Mouse (Mus musculus) 3134 (cell line): Measurements from ENCODE around the gene March1.

Source experiments
- DNase-seq: peaks from one replicate; pipeline ENCODE4 v3.0.0-alpha.2; 2011; ENCODE audit warnings: low spot score; ENCODE audit not compliant: insufficient read length; ENCODE audit errors: extremely low read depth

The March1 gene

DNA sequence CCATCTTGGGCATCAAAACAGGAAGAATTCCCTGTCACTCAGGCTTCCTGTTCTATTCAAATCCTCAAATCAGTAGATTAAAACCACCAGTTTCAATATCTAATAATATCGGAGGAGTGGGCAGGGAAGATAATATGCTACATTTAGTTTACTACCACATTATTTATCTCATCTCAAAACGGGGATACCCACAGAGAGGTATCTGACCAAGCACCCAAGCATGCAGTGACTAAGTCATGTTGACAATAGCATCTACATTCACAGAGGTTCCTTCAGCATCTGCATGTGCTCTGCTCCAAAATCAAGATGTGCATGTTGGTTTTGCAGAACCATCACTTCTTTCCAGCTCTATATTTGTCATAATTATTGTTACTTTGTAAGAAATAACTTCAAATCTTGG, 364.3 kb downstream of the March1 start:
- DNase-seq: no peak

DNA sequence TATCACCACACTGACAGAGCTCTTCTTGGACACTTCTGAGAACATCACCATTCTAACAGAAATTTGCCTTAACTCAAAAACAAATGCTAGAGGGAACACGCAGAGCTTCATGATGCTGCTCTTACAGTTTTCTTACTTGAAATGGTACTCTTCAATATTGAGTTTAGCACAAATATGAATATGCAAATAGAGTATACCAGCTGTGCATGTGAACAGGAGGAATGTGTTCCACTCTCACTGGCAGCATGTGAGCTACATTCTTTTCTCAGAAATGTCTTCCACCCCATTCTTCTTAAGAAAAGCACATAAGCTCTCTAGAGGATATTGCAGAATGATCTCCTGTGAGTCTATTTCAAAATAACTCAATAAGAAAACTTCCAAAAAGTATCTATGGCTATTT, 370.0 kb downstream of the March1 start:
- DNase-seq: no peak

DNA sequence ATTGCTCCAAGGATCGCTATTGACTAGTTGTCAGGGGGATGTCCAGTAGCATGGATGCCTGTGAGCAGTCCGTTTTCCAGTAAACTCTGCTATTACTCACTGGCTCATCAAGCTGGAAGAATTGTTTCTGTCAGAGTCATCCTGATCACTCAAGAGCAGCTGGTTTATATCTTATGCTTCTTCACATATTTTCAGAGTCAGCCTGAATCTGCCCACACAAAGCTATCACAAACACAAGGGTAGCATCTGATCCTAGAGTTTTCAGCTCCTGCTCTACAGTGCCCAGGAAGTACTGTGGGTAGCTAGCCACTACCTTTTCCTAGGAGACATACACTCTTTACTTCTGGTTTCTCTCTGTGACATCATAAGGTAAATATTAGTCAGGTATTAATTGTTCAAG, 405.1 kb downstream of the March1 start:
- no peak for DNase-seq

DNA sequence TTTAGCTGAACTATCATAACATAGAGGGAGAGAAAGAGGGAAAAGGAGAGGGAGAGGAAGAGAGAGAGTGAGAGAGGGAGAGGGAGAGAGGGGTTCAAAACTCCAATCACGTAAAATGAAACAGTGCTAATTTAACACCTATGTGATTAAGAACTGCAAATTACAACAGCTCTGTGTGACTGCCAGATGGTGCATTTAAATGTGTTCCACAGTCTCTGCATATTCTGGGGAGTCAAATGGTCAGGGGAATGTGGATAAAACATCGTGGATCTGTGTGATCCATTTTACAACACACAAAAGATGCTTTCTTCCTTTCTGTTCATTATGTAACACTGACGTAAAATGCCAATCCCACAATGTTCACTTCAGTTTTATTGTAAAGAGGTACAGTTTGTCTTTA, 416.0 kb downstream of the March1 start:
- DNase-seq: no peak

DNA sequence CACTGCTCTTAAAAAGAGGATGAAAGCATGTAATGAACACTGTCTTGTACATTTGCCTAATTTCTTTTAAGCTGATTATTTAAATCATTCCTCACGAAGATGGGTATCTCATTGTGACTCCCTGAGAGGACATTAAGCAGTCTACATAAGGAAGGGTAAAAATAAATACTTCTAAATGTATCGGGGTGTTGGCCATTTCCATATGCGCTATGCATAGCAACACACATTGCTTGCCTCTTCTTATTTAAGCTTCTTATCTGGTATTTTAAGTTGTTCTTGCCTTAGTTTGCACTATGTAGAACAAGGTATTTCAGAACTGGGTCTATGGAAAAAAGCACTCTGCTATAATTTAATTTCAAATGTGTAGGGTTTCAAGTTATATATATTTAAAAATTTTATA, 416.7 kb downstream of the March1 start:
- DNase-seq: no peak

DNA sequence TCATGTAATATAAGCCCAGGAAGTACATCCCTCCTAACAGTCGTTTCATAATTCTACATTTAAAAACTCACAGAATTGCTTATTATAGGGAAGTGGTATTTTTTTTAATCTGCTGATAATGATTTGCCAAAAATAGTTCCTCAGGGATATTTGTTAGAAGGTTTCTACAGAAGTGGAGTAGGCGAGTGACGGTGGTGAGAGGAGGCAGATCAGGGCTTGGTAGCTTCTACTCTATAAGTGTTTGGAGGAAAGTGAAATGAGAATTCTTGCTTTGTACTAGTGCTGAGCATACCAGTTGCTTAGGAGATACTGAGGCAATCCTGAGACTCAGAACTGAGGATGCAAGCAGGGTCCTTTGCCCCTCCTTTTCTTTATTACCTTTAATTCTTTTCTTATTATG, 476.5 kb downstream of the March1 start:
- no peak for DNase-seq

DNA sequence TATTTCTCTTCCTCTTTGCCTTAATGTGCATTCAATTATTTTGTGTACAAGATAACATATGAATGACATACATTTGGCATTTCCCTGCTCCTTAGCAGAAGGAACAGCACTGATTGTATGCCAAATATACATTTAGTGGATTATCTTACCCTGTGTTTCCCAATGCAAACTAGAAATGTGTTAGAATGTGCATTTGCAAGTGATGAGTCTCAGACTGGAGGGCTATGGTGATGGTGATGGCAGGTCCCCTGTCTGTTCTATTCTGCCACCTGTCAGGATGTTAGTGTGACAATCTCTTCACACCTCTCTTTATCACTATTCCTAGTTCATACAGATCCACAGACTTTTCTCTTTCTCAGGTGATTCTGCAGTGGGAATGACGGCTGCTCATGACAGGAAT, 480.4 kb downstream of the March1 start:
- DNase-seq: no peak

DNA sequence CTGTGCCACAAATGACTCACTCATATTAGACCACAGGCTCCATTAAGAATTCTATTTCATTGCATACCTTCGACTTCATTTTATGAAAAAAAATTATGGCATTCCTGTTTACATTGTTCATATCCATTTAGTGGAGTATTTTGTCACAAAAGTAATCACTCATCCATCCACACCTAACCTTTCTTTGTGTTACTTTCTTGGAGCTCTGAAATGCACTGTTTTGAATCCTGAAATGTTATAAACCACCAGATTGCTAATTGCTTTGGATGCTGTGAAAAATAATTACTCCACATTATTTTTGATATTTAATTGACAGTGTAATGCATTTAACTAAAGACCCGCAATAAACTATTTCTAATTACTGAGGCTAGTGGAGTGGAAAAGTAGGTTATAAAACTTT, 501.6 kb downstream of the March1 start:
- no peak for DNase-seq

DNA sequence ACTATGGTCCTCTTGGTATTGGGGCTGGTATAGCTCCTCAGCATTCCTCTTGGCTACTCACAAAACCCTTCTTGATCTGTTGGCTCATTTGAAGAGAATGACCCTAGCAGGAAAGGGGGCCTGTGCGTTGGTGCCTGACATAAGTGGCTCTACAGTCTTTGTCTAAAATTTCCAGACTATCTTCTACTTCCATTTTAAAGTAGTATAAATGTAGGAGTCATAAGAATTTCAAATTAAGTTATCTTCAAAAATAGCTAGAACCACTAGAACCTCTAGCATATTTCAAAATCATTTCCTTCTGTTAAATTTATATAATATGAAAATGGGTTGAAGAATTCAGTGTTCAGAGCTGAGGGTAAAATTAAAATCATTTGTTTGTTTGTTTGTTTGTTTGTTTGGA, 541.9 kb downstream of the March1 start:
- DNase-seq: no peak

DNA sequence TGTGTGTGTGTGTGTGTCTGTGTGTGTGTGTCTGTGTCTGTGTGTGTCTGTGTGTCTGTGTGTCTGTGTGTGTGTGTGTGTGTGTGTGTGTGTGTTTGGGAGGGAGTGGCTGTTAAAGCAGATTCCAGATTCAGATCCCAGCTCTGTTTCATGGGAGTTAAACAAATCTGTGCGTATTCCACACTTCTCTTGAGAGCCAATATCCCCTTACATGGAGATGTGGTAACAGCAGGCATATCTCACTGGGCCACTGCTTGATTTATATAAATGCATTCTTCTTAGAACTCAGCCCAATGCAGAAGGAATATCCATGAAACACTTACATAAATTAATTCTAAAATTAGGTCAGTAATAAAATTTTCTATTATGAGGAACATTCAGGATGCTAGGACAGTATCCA, 549.1 kb downstream of the March1 start:
- DNase-seq: no peak

DNA sequence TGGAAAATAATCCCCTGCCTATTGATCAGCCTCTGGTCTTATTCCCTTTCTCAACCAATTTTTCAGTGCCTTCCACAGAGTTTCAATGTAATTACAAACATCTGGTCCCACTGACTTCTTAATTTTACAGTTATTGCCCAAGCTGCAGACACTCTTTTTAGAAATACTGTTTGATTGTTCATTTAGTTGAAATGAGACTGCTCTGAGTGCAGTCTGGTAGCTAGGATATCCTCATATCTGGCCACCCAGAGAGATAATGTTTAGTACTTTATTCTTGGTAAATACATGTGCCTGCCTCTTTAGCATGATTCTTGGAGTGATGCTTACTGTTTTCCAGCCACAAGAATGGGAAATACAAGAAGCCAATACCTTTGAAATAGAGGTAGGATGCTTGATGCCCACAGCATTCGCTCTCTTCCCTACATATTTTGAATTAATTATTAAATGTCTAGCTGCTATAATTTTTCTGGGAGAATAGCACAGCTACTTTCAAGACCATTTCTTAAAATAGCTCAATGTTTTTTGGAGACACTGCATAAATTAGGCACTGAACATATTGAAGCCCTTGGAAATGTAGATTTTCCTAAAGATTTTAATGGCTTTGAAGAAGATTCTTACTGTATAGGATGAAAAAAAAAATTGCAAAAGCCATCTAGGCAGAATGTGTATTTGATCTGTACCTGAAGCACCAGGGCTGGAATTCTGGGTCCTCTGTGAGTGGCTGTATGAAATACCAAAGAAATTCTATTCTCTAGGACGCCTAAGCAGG, 549.9 kb downstream of the March1 start:
- no peak for DNase-seq

DNA sequence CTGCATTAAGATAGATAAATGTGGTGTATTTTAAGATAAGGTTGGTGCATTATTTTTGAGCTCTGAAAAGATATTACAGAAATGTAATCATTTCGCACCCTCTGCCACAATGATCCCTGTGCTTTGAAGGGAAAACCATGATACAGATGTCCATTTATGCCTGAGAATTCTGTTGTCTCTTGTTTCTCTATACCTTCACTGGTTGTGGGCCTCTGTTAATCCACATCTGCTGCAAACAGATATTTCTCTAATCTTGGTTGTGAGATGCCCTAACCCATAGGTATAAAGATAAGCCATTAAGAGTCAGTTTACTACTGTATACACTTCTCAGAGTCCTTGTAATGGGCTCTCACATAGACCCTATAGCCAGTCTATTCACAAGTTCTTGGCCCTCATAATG, 561.6 kb downstream of the March1 start:
- no peak for DNase-seq

DNA sequence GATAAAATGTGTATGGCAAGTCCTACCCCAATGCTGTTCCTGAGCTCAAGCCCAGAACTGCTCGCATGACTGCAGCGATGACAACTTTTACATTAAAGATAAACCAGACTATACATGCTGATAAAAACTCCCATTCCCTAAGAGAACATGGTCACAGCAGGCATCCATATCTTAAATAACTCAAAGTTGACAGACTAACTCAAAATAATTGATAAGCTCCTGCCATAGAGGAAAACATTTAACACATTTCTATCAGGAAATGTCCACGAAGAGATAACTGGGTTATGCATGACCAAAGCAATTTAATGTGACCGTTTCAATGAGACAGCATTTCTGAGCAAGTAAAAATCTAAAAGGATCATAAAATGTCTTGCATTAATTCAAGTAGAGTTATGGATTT, 563.6 kb downstream of the March1 start:
- no peak for DNase-seq

DNA sequence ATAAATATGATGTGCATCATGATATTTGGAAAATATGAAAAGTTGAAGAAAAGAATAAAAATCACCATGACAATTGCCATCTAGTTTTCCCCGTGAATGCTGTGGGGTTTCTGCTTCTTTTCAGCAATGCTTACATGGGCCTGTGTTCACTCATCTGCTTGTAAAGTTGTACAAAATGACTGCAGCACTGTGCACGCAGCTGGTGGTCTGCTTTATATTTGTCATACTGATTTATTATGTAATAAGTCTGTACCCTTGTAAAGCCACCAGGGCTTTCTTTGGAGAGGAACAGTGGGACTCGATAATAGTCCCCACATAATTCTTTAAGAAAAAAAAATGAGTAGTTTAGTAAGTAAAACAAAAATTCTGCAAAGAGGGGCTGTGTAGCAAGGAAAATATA, 564.6 kb downstream of the March1 start:
- no peak for DNase-seq

DNA sequence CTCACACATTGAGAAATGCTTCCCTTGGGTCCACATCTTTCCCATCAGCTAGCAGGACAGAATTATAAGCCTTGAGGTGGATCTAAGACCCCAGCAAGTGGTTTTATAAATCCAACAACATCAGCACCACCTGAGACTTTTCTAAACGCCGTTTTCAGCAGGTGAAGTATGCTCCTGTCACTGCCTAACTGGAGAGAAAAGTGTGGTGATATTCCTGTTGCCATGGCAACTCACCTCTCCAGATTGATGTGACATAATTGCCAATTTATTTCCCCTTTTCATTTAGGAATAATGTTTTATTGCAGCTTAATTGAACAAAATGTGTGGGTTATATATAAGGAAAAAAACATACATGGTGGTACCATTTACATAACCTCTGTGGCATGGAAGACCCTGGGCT, 565.8 kb downstream of the March1 start:
- DNase-seq: no peak

DNA sequence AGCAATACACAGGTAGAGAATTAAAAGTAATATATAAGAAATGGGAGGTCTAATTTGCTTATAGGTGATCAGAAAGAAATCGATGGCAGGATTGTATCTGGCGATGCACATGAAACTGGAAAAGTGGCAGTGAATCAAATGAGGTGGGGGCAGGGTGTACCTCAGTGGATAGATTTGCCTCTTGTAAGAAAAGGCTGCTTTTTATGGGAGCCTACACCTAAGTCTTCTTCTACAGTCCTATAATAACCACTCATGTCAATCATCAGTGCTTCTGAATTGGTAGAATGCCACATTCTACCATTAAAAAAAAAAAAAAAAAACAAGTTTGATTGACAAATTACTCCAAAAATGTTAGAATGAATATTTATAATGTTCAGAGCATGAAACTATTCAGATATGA, 567.5 kb downstream of the March1 start:
- no peak for DNase-seq

DNA sequence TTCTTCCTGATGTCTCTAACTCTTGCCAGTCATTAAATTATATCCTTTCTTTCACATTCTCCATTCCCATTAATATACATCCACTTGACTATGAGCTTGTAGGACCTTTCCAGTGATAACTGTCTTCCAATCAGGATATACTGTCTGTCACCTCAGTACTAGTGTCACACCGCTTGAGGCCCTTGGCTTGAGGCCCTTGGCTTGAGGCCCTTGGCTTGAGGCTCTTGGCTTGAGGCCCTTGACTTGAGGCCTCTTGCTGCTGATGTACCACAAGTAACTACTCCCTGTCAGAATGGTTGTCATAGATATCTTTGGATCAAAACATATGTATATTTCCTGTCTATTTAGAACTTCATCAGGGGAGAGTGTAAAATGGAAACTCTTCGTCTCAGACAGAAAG, 576.7 kb downstream of the March1 start:
- no peak for DNase-seq

DNA sequence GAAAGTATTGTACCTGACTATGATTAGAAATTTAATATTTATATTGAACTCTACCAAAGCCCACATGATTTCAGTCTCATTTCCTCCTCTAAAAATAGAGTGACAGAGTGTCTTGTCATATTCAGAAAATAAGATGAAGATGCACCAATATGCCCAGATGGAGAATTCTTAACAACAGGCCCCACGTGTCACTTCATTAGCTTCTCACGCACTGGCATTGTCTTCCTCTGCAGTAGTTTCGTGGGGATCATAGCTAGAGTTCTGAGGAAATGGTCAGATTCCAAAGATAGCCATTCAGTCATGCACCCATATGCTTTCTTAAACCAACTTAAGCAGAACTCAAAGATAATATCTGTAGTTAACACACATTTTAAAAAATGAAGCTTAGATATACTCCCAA, 582.5 kb downstream of the March1 start:
- DNase-seq: no peak

DNA sequence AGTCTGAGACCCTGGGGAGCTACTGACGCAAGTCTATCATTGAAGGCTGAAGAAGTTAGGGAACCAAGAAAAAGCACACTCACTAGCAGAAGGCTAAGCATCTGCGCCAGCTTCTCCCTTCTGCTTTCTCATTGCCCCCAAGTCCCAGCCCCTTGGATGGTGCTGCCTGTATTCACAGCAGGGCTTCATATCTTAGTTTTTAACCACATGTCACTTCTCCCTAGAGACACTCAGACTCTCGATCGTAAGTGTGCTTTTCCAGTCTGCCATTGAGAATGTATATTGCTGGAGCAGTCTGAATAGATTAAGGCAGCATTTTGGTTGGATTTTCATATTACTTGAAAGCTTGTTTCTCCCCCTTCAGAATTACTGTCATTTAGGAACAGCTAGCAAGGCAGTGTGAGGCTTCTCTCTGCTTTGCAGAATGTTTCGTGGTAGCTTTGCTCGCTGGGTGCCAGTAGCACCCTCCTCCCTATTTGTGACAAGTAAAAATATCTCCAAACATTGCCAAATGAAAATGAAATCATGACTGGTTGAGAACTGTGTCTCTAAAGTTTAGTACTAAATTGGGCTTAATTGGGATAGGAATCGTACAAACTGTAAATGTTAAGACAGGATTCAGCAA, 586.2 kb downstream of the March1 start:
- DNase-seq: no peak

DNA sequence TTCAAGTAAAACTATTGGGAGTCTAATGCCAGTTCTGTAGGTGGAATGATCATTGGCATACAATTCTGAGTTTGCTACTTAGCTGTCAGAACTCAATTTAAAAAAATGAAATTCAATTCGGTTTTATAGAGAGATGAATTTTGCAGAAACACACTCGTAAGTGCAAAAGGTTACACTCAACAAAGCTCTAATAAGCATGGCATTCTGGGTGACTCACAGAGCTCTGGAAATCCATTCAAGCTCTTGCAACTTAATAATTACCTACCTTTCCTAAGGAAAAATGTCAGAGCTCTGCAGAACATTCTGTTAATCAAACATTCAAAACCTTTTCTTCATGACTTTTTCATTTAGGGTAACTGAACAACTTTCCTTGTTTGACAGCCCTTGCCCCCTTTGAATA, 591.9 kb downstream of the March1 start:
- no peak for DNase-seq

DNA sequence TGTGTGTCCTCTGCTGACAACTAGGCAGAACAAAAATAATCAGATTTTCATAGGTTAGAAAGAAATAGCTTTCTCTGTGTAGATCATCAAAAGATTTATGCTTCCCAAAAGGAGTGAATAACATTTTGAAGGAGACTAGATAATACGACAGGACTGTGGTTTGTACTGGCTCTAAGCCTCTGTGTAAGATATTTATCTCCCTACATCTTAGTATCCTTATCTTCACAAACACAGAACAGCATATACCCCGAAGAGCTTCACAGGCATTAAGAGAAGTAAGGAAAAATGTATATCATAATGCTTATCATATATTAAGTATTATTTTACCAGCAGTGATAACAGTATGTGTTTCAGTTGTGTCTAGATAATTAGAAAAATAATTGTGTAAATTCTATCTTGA, 592.6 kb downstream of the March1 start:
- DNase-seq: no peak

DNA sequence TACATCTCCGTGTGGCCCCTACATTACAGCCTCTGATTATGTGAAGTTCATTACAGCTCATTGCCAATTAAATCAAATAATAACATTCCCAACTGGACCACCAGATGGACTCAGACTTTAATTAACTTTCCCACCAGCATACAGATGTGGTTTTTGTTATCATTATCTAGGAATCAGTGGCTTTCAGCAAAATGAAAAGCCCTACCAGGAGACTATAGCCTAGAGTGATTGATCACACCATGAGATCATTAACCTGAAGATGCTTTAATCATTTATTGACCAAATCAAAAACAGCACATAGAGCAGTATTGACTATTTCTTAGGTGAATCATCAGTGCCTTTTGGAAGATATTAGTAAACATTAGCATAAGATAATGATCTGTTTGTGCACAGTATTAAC, 602.3 kb downstream of the March1 start:
- no peak for DNase-seq

DNA sequence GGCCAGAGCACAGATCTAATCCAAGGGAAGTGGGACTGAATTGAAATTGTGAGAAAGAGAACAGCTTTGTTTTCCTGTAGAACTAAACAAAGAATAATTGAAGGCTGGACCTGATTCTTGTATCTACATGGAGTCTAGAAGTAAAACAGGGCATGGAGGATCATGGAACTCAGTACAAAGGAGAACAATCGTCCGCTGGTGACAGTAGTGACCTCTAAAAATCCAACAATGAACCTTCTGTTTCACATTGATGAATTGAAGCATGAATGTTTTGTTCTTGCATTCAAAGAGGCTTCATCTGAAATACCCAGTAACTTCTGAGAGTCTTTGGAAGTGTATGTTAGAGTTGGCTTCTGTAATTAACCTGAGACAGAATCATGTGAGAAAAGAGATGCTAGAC, 612.2 kb downstream of the March1 start:
- DNase-seq: no peak
